Mouse (Mus musculus) cerebellum, postnatal 14 days (tissue): ENCODE measurements around the gene Vegfb.
A peak's percentile ranks its signal among the peaks of the same experiment; 100 is the strongest.

ENCODE experiments used
- DNase-seq, 2 experiments: peaks; one replicate each; pipeline ENCODE4 v3.0.0; 2021; ENCODE audit warnings: mixed read lengths in 2 of 2

Gene Vegfb

DNA sequence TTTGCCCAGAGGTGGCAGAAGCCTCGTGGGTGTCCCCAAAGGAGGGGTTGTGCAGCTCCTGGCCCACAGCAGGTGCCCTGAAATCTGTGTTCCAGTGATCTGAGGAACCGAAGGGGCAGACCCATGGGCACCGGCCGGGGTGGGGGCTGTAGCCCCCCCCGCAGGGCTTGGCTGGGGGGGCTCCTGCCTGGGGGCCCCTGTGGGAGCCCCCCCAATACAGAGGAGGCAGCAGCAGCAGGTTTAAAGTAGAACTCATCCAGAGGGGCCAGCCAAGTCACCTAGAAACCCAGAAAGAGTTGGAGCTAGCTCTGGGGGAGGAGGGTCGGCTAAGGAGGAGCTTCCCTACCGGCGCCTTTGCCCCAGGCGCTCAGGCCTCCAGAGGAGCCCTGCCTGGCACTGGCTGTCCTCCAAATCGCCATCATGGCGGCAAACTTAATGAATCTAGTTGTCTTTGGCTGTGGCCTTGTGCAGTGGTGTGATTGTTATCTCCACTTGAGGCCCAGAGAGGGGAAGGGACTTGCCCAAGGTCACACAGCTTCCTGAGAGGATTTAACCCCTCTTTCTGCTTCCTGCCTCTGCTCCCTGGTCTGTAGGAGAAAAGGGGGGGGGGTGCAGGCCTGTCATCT lies 16.9 kb downstream of the Vegfb start:
- DNase-seq = no peak

DNA sequence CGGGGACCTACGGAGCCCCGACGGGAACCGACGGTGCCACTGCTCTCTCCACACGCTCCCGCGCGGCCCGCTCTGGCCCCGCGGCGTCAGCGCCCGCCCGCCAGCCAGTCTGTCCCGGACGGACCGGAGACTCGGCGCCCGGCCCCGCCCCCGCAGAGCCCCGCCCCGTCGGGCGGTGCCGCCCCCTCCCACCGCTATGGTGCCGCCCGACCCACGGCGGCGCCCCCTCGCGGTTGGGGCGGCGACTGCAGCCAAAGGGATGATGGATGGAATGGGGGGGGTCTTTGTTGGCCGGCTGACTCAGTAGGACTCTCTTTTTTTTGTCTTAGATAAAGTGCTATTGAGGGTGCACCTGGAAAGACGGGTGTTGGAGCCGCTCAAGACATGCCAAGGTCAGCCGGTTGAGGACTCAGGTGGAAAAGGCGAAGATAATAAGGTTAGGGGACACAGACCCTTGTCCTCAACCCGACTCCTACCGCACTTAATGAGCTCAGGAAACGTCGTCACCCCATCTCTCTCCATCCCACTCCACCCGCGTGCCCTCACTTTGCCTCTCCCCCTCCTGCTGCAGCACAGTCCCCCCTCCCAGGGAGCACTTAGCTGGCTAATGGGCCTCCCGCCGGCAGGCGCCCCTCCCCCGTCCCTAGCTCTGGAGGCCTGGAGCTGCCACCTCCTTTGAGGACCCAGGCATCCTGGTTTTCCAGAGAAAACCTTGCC lies 17.6 kb downstream of the Vegfb start:
- peak; percentile 35 to 57 for DNase-seq

DNA sequence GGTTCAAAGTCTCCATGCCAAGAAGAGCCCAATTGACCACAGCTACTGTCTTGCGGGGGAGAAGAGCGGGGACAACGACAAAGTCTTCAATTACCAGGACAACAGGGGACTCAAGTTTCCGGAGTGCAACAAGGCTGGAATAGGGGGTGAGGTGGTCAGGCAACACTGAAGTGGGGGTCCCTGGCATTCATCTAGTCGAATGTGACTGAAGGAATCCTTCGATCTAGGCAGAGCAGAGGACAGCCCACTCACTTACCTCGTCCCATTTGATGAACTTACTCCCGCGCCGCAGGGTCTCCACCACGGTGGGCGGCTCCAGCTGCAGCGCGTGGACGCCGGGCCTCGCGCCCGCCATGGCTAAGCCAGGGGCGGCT lies 18.2 kb downstream of the Vegfb start:
- DNase-seq = no peak

DNA sequence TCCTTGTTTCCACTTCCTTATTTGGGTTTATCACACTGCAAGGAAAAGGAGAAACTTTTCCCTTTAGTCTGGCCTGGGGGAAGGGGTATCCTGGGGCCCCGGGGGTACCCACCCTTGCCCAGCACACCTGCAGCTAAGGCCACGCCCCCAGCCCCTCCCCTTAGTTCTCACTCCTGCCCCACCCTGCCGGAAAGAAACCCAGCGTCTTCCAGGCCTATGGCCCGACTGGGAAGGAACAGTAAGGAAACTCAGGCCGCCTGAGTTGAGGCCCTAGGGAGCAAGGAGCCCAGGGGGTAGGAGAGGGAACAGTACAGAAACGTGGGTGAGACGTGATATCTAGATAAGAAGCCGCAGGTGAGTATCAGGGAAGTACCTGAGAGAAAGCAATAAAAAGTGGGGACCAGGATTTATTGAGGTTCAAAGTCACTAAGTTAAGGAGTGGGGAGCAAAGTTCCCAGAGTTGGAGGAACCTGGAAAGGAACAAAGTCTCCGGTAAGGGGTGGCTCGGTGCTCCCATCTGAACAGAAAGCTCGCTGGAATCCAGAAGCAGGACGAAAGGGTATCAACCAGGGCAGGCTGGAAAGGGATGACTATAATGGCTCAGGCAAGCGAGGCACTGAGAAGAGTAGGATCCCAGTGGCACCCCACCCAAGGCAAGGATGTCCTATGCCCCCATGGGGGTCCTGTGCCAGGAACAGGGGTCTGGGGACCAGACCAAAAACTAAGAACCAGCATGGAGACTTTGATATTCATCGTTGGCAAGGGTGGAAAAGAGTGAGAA lies 18.8 kb downstream of the Vegfb start:
- DNase-seq = no peak

DNA sequence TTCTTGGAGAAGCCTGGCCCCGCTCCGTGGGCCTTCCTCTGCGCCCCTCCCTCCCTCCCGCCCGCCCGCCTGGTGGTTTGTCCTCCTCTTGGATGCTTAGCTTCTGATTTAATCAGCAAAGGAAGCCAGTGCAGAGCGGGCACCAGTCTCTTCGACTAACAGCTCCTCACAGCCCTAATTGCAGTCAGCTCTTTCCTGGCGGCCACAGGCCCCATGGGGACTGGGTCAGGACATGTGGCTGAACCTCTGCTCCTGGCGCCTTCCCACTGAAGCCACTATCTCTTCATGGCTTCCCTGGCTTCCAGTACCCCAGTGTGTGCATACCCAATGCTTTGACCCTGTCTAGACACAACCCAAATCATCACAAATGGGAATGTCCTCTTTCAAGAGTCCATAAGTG lies 31.0 kb downstream of the Vegfb start:
- no peak for DNase-seq

DNA sequence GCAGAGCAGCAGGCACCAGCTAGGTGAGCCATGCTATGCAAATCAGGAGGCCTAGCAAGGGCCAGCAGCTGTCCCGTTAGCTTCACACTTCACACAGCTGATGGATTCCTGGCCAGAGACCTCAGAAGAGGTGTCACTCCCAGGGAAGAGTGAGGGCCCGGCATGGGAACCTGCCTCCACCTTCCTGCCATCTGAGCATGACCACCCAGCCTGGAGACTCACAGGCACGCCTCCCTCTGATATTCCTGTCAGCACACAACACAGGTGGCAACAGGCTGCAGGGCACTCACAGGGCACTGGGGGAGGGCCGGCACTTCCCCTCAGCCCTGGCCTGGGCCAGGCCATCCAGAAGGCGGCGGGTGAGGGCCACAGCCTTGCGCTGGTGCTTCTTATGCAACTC lies 32.0 kb downstream of the Vegfb start:
- no peak for DNase-seq

DNA sequence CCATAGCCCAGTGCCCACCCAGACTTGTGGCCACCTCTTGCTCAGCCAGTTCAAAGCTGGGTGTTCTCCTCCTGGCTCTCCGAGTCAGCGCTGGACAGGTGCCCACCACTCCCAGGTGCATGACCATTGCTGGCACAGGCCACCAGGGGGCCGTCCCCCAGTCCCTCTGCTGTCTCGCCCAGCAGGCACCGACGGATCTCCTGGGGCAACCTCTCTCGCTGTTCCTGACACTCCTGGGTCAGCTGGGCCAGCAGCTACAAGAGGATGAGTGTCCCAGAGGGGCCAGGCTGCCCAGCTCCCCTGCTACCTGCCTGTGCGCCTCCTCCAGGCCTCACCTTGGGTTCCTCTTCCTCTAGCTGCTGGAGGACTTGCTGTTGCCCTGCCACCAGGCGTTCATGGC lies 33.4 kb downstream of the Vegfb start:
- DNase-seq = peak in 1 of 2 experiments; percentile 66

DNA sequence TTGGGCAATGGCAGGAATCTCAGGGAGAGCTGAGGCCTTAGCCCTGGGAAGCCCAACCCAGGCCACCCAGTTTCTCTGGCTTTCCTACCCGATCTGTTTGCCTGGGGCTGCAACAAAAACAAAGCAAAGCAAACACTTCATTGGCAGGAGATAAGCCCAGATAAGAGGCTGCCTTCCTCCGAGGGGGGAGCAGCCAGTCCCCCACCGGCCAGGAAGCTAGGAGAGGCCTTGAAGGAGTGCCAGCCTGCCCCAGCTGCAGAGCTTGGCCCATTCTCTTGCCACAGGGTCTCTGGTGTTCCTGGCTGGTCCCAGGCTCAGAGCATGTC lies 34.8 kb downstream of the Vegfb start:
- no peak for DNase-seq

DNA sequence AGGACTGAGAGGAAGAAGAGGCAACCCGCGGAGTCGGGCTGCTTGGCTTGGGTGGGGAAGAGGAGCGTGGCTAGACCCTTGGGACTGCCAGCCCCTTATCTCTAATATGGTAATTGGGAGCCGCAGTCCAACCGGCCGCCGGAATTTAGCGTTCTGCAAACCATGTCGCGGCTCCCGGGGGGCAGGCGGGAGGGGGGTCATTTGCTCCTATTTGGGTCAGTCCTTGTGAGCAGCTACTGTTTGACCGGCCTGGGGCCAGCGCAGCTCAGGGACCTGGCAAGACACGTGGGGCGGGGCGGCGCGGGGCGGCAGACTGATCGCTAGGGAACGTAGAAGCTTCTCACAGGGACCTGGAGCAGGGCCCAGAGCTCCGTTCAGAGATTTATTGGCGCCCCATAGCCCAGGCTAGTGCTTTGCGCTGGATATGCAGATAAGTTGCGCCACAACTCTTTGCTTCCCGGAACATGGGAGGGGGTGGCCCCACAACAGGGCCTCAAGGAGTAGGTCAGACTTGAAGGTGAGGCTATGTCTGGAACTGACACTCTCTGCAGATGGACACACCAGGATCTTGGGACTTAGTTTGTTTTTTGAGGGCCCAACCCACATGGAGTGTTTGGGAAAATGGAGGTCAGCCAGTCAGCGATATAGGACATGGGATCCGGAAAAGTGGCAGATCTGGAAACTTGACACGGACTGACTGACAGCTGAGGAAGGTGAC lies 35.3 kb downstream of the Vegfb start:
- DNase-seq = peak; percentile 77 to 79

DNA sequence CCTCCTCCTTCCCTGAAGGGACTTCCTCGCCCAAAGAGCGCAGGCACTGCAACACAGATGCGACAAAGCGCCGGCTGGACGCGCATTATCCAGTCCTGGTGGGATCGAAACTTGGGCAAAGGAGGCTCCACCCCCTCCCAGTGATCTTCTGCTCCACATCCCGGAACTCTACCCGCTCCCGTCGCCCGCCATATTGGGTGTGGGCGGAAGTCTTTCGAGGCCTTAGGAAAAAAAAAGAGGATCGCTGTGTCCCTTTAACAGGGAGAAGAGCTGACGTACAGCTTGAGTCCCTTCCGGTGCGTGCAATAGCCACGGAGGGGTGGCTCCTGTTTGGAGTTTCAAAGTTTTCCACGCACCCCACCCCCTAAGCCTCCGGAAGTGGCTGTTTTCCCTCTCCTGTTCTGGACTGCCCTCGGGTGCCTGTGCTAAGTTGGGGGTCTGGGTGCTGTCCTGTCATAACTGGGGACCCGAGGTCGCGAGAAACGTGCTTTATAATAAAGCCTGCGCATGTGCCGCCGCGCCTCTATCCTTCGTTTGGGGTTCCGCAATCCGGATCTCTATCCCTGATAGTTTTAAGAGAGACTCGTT lies 36.0 kb downstream of the Vegfb start:
- DNase-seq = peak; percentile 91 to 93

DNA sequence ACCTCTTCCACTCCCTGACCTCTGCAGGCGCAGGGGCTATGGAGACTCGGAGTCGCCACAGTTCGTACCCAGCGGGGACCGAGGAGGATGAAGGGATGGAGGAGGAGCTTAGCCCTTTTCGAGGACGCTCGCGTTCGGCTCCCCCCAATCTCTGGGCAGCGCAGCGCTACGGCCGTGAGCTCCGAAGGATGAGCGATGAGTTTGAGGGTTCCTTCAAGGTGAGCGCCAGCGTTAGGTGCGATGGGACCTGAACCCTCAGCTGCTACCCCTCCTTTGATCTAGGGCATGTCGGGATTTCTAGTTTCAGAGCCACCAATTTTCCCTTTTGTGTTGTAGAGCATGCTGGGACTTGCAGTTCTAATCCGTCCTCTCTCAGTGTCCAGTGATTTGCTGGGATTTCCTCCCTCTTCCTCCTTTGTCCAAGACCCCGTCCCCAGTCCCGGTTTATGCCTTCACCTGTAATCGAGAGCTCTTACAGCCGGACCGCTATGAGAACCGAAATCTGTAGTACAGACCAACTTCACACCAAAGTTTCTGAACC lies 36.8 kb downstream of the Vegfb start:
- DNase-seq = peak; percentile 59 to 72

DNA sequence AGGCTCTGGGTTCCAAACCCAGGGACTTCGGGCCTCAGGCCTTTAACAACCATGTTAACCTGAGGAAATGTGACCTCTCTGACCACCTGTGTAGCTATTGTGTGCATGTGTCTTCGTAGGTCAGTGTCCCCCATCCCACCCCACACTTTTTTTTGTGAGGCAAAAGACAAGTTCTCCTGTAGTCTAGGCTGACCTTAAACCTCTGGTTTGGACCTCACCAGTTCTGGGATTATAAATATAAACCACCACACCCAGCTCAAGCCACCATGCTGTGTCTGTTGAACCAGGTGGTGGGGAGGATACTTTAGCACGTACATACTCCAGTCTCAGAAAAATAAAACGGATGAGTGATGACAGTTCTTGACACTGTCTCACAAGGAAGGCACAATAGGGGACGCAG lies 37.5 kb downstream of the Vegfb start:
- no peak for DNase-seq

DNA sequence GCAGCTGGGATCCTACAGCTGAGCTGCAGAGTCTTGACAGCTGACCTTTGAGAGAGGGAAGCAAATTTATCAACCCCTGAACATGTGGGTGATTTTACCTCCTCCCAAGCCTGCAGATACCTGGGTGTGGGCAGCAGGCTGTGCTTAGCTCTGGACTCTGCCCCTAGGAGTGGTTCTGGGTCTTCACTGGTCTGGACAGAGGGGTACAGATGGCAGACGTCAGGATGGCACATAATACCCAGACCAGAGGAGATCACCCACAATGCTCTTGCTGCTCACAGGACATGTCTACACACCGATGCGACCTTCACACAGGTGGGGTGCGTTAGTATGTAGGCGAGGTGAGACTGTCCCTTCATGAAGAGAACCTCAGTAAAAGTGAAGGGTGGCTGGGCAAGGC lies 37.9 kb downstream of the Vegfb start:
- no peak for DNase-seq

DNA sequence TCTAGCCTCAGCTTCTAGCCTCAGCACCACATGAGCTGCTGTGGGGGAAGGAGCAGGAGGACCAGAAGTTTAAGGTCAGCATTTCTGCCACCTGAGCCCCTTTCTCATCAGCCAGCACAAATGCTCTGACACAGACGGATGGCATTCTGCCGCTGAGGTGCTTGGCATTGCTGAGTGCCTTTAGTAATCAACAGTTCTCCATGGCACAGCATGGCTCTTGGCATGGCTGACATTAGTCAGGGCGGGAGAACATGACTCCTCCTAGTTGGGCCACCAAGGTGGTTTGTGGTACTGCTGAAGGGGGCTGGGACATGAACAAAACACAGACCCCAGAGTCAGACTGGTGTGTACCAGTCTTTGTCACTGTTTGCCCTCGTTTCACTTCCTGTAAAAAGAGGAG lies 39.3 kb downstream of the Vegfb start:
- DNase-seq = peak; percentile 90 to 93

DNA sequence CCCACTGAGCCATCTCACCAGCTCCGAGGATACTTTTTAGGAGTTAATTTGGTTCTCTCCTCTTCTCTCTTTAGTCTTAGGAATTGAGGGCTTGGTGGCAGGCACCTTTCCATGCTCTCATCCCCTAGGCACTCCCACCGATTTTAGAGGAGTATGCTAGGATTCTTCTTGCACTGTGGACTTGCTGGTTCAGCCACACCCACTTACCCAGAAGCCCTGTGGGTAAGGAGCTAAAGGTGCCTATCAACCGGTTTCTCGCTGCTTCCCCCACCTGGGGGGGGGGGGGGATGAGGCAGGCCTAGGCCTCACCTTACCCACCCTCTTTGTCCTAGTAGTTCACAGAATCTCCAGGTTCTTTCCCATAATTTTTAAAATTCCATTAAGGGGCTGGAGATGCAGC lies 39.7 kb downstream of the Vegfb start:
- no peak for DNase-seq

DNA sequence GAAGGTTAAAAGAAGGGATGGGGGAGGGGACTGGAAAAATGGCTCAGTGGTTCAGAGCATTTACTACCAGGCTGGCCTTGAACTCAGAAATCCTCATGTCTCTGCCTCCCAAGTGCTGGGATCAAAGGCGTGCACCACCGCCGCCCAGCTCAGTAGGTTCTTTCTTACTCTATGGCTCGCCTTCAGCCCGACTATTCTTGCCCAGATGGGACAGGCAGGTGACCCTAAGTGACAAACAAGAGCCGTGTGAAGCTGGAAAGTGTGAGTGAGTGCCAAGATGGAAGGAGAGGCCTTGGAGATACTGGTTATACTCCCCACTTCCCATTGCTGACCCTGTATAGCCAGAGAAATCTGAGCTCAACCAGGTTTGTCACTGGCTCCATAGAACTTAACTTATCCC lies 43.7 kb downstream of the Vegfb start:
- DNase-seq = no peak

DNA sequence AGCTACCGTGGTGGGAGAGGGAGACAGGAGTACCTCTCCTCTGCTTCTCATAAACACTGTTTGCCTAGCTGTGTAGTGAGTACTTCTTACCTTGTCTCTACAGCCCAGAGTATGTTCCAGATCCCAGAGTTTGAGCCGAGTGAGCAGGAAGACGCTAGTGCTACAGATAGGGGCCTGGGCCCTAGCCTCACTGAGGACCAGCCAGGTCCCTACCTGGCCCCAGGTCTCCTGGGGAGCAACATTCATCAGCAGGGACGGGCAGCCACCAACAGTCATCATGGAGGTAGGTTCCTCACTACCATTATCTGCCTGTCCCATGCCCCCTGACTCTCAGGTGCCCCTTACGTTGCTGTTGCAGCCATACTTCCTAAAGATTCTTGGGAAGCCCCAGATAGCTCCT lies 44.7 kb downstream of the Vegfb start:
- peak in 1 of 2 experiments; percentile 32 for DNase-seq

DNA sequence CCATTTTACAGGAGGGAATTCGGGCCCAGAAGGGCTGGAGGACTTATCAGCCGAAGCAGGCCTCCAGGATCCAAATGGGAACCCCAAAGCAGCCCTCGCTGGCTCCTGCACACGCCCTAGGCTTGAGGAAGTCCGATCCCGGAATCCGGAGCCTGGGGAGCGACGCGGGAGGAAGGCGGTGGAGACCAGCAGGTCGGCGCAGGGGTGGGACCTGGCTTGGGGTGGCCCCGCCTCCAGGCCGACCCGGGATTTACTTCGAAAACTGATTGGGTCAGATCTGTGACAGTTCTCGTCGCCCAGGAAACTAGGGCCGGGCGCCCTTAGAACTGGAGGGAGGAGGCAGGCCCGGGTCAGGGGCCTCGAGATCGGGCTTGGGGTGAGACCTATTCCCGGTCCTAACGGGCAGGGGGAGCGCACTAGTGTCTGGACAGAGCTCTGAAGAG lies 45.2 kb downstream of the Vegfb start, which contains the start of gene Gpr137:
Gpr137 (minus strand) TSS at position 232 of the 443 bp plus-strand sequence.
- DNase-seq = peak; percentile 89 to 92

DNA sequence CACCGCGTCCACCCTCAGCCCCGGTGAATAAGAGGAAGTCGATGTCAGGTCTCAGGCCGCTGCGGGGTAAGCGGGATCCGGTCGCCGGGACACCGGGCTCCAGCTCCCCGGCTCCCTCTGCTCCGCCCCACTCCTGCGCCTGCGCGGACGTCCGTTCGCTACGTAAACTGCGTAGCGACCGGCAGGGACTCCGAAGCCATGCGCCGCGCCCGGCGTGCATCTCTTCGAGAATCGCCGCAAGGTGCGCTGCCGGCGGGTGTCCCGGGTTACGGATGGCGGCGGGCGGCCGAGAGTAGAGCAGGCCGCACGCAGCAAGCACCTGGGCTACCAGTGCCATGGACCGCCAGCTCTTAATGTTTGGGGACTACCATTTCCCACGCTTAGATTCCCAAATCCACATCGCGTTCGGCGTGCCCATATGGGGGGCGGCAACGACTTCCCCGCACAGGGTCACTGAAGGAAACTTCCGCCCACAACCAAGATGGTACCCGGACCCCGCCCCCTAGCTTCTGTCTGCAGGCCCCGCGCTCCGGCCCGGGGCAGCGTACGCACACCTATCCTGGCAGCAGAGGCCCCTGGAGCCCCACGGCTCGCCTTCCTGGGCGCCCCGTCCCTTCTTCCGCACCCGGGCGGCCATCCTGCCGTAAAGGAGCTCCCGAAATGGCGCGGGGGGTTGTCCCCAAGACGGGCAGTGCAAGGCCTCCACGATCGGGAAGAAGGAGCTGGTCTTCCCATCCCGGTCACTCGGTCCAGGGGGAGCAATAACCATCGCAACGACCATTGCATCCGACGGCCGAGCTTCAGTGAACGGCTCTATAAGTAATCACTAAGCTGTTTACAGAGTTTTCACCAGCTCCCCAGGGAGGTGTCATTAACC lies 45.8 kb downstream of the Vegfb start, which contains the start of gene Bad:
Bad (plus strand) TSS at position 490 of the 877 bp plus-strand sequence.
- peak; percentile 97 to 98 for DNase-seq

DNA sequence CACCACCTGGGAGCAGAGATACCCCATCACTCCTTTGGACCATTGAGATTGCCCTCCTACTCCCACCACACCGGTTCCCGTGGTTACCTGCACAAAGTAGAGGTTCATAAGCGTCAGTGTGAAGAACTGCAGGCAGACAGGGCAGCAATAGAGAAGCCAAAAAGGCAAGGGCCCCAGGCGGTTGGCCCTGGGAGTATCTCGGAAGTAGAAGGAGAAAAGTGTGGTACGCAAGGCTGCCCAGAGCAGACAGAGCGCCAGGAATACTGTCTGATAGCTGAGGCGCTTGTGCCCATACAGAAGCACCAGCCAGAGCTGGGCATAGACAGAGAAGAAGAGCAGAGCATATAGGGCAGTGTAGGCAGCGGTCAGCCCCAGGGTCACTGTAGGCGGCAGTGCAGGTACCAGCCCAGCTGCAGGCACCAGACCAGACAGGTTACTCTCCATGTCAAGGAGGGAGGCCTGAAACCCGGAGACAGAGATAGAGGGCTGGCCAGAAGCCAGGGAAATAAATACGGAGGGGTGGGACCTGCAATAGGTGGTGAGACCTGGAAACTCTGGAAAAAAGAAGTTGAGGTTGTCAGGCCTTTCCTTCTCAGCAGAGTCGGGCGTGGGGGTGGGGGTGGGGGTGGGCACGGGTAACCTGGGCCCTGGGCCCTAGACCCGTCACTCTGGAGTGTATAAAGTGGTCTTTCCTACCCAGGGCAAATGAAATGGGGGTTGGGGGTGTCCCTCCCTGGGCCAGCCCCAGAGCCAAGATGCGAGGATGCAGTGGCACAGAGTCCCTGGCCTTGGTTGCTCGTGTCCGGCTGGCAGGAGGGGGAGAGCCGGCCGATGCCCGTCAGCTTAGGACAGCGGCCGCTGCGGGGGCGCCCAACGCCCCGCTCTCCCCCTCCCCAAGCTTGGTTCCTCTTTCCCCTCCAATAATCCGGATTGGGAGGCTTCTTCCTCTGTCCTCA lies 46.8 kb downstream of the Vegfb start:
- DNase-seq = peak; percentile 31 to 50
